ENCODE assay signal across 8 mouse cellular contexts in the genomic region with DNA sequence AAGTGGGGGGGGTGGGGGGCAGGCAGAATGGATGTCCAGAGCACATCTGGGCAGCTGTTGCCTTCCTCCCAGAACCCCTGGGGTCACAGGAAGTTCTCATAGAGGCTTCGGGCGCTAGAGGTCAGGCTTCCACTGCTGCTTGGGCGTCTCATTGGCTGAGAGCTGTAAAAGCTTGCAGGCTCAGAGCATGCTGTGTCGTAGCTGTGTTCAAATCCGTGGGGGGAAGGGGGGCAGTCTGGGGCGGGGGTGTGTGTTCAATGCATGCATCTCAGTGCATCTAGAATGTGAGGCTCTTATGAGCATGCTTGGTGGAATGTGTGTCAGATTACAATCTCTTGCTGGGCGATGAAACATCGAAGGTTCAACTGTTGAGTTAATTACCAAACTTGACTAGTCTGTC.
DNase-seq lines count a peak whose midpoint lies in the region; ATAC-seq and TF ChIP-seq lines count a peak whose summit lies in the region.
"Had no signal": no experiment of that assay in that cellular context is flagged by ENCODE, and none has a peak within 500 bp of the region (broad histone marks: within the 10 kb centered on the region; RNA-seq: fewer than 3 reads in every experiment).

No protein-coding gene starts in this region.

- H3K36me3 ChIP-seq in midbrain, embryonic 10.5 days, result no peaks in the 10 kb centered on the region
- H3K36me3 ChIP-seq in midbrain, embryonic 15.5 days (replicated peaks), result no peaks in the 10 kb centered on the region
- H3K36me3 ChIP-seq in intestine, postnatal 0 days (ENCODE audit: control insufficient read depth, insufficient read depth), result no peaks in the 10 kb centered on the region
- H3K36me3 ChIP-seq: lung, embryonic 15.5 days had no signal

- no peak overlapping the region for H3K4me2 ChIP-seq in midbrain, embryonic 15.5 days
- H3K4me2 ChIP-seq in intestine, postnatal 0 days (replicated peaks; ENCODE audit: low read depth), result no peak overlapping the region
- H3K4me2 ChIP-seq: lung, embryonic 15.5 days had no signal

- H3K9me3 ChIP-seq in midbrain, embryonic 10.5 days (replicated peaks), result no peaks in the 10 kb centered on the region
- H3K9me3 ChIP-seq in midbrain, embryonic 15.5 days, result no peaks in the 10 kb centered on the region
- no peaks in the 10 kb centered on the region for H3K9me3 ChIP-seq in intestine, postnatal 0 days (ENCODE audit: control insufficient read depth)
- H3K9me3 ChIP-seq: lung, embryonic 15.5 days had no signal

- no peak for TF ChIP-seq CTCF in brain, embryonic 14.5 days (IDR thresholded peaks at IDR 0.05; ENCODE audit: borderline replicate concordance, extremely low read depth, insufficient read depth, insufficient read length)
- TF ChIP-seq CTCF in intestine, postnatal 0 days (IDR thresholded peaks at IDR 0.05; ENCODE audit: low read depth), result peak; percentile 57

- H3K27ac ChIP-seq in midbrain, embryonic 10.5 days (replicated peaks), result no peak overlapping the region
- no peak overlapping the region for H3K27ac ChIP-seq in midbrain, embryonic 15.5 days
- no peak overlapping the region for H3K27ac ChIP-seq in intestine, postnatal 0 days (ENCODE audit: low read depth, low read length)
- H3K27ac ChIP-seq: lung, embryonic 15.5 days had no signal

- H3K9ac ChIP-seq in midbrain, embryonic 15.5 days, result no peak overlapping the region
- H3K9ac ChIP-seq in intestine, postnatal 0 days (ENCODE audit: low read depth, low read length), result no peak overlapping the region
- H3K9ac ChIP-seq: lung, embryonic 15.5 days had no signal

- no peak overlapping the region for H3K4me3 ChIP-seq in midbrain, embryonic 10.5 days
- H3K4me3 ChIP-seq in midbrain, embryonic 15.5 days, result no peak overlapping the region
- H3K4me3 ChIP-seq in intestine, postnatal 0 days (ENCODE audit: low read depth, low read length), result no peak overlapping the region
- H3K4me3 ChIP-seq: lung, embryonic 15.5 days had no signal

- no peak for ATAC-seq in midbrain, embryonic 15.5 days (replicated peaks)
- ATAC-seq in intestine, postnatal 0 days, result no peak

- TF ChIP-seq POLR2A in brain, embryonic 14.5 days (IDR thresholded peaks at IDR 0.05; ENCODE audit: borderline replicate concordance, extremely low read depth, insufficient read depth, insufficient read length, poor library complexity, severe bottlenecking), result no peak

- peak; percentile 53 for DNase-seq in midbrain, embryonic 10.5 days (ENCODE audit: low spot score)
- DNase-seq in brain, embryonic 14.5 days (ENCODE audit: low read depth), result peak; percentile 42
- peak; percentile 46 for DNase-seq in retina, postnatal 1 day
- no peak for DNase-seq in adrenal gland, postnatal 10 days
- no peak for DNase-seq in cerebellum, adult 11-12 months

- H3K4me1 ChIP-seq in midbrain, embryonic 10.5 days, result peaks cover 11% of the 10 kb centered on the region
- H3K4me1 ChIP-seq in midbrain, embryonic 15.5 days, result no peaks in the 10 kb centered on the region
- no peaks in the 10 kb centered on the region for H3K4me1 ChIP-seq in intestine, postnatal 0 days (replicated peaks; ENCODE audit: control insufficient read depth, insufficient read depth, low read length)
- H3K4me1 ChIP-seq: lung, embryonic 15.5 days had no signal

- WGBS in midbrain, embryonic 10.5 days, result 24% methylated on average over 8 of the region's 8 CpGs
- 25% methylated on average over 8 of the region's 8 CpGs for WGBS in midbrain, embryonic 15.5 days
- WGBS in intestine, postnatal 0 days, result 36% methylated on average over 8 of the region's 8 CpGs

- H3K27me3 ChIP-seq in midbrain, embryonic 10.5 days (ENCODE audit: low read depth, poor library complexity, severe bottlenecking), result no peaks in the 10 kb centered on the region
- H3K27me3 ChIP-seq in midbrain, embryonic 15.5 days (replicated peaks), result no peaks in the 10 kb centered on the region
- H3K27me3 ChIP-seq in intestine, postnatal 0 days (replicated peaks; ENCODE audit: control insufficient read depth, insufficient read depth, low read length), result no peaks in the 10 kb centered on the region
- H3K27me3 ChIP-seq: lung, embryonic 15.5 days had no signal

Comparison
In these comparisons a context has a peak if more than half of its experiments do, and no peak if none do; other contexts are left out.
1. DNase-seq: peak in midbrain, embryonic 10.5 days (single experiment), brain, embryonic 14.5 days (single experiment) and retina, postnatal 1 day (single experiment); none in adrenal gland, postnatal 10 days (single experiment) and cerebellum, adult 11-12 months (single experiment).